Mouse (Mus musculus) layer of hippocampus, adult 9-11 months (tissue): ENCODE results near the gene Rnf215.
A peak's percentile ranks its signal among the peaks of the same experiment; 100 is the strongest.
"Not testable (repeated sequence)": the region's sequence is repeated elsewhere in the genome, so short reads cannot be mapped to it uniquely, and the experiment has no call there.

Experiments used
- DNase-seq: peaks from one replicate; pipeline ENCODE4 v3.0.0; 2022

Rnf215 gene

GRCm38 (mm10) chr11:4113970-4114369, 21.0 kb upstream of the Rnf215 start:
- no peak for DNase-seq

- not testable (repeated sequence) for DNase-seq
Observed at GRCm38 (mm10) chr11:4114541-4114940, 20.5 kb upstream of the Rnf215 start.

GRCm38 (mm10) chr11:4115407-4115806, 19.6 kb upstream of the Rnf215 start:
- no peak for DNase-seq

- peak; percentile 78 for DNase-seq
Observed at GRCm38 (mm10) chr11:4116458-4117141, 18.4 kb upstream of the Rnf215 start.

GRCm38 (mm10) chr11:4117372-4118071, 17.5 kb upstream of the Rnf215 start:
- no peak for DNase-seq

- DNase-seq, result peak; percentile 78
Observed at GRCm38 (mm10) chr11:4118081-4118921, 16.7 kb upstream of the Rnf215 start.

- no peak for DNase-seq
Observed at GRCm38 (mm10) chr11:4119635-4120034, 15.4 kb upstream of the Rnf215 start.

GRCm38 (mm10) chr11:4121691-4122090, 13.3 kb upstream of the Rnf215 start:
- DNase-seq, result no peak

GRCm38 (mm10) chr11:4122226-4122625, 12.8 kb upstream of the Rnf215 start:
- no peak for DNase-seq

- DNase-seq, result no peak
Observed at GRCm38 (mm10) chr11:4122742-4123579, 12.0 kb upstream of the Rnf215 start, which contains the start of gene Sec14l2. Gene Sec14l2, minus strand, starts transcription at chr11:4123415.

- no peak for DNase-seq
Observed at GRCm38 (mm10) chr11:4123922-4124321, 11.1 kb upstream of the Rnf215 start.

GRCm38 (mm10) chr11:4127059-4127458, 7.9 kb upstream of the Rnf215 start:
- DNase-seq, result no peak

GRCm38 (mm10) chr11:4128461-4128860, 6.5 kb upstream of the Rnf215 start:
- not testable (repeated sequence) for DNase-seq

GRCm38 (mm10) chr11:4133450-4133849, 1.6 kb upstream of the Rnf215 start:
- DNase-seq, result no peak

GRCm38 (mm10) chr11:4134400-4134799, 602 bp upstream of the Rnf215 start:
- DNase-seq, result no peak

- DNase-seq, result no peak
Observed at GRCm38 (mm10) chr11:4138964-4139363, 4.0 kb downstream of the Rnf215 start.

GRCm38 (mm10) chr11:4141505-4141904, 6.5 kb downstream of the Rnf215 start:
- DNase-seq, result no peak

GRCm38 (mm10) chr11:4142352-4142751, 7.3 kb downstream of the Rnf215 start:
- no peak for DNase-seq

GRCm38 (mm10) chr11:4143281-4144062, 8.5 kb downstream of the Rnf215 start:
- no peak for DNase-seq

- DNase-seq, result no peak
Observed at GRCm38 (mm10) chr11:4146381-4146780, 11.4 kb downstream of the Rnf215 start.

- no peak for DNase-seq
Observed at GRCm38 (mm10) chr11:4147098-4147497, 12.1 kb downstream of the Rnf215 start.

GRCm38 (mm10) chr11:4148120-4148519, 13.1 kb downstream of the Rnf215 start:
- DNase-seq, result no peak
